Mouse (Mus musculus) forebrain, embryonic 10.5 days (tissue): ENCODE measurements around the gene Chka. TPM values are rescaled to one million over a fixed set of nuclear protein-coding genes. Genes with fewer than 3 reads are reported as not detected.

Source experiments
- DNase-seq: peaks from one replicate; pipeline ENCODE4 v3.0.0-alpha.2; 2017; ENCODE audit warnings: low spot score; ENCODE audit errors: extremely low spot score
- H3K27ac ChIP-seq: fragments of 300-500 bp; sonication (generic); 2 replicates; pipeline ENCODE4 v1.5.1; 2016; ENCODE audit warnings: mild to moderate bottlenecking
- H3K27me3 ChIP-seq: fragments of 300-500 bp; sonication (generic); 2 replicates; pipeline ENCODE4 v1.6.1; 2016; ENCODE audit warnings: mild to moderate bottlenecking; ENCODE audit not compliant: poor library complexity, severe bottlenecking
- H3K36me3 ChIP-seq: fragments of 300-500 bp; sonication (generic); replicated peaks from 2 replicates; pipeline ENCODE4 v1.6.1; 2016; ENCODE audit warnings: mild to moderate bottlenecking, moderate library complexity
- H3K4me1 ChIP-seq: fragments of 300-500 bp; sonication (generic); 2 replicates; pipeline ENCODE4 v1.6.1; 2016
- H3K4me3 ChIP-seq: fragments of 300-500 bp; sonication (generic); 2 replicates; pipeline ENCODE4 v1.5.1; 2016; ENCODE audit warnings: mild to moderate bottlenecking, moderate library complexity
- H3K9me3 ChIP-seq: fragments of 300-500 bp; sonication (generic); 2 replicates; pipeline ENCODE4 v1.6.1; 2016; ENCODE audit warnings: mild to moderate bottlenecking, moderate library complexity
- WGBS: fragments of 180-500 bp; shearing (Covaris S2); methylation state at CpG from one replicate; pipeline ENCODE4 v1.1.7; 2016; 5-methylcytosine and 5-hydroxymethylcytosine counted together
- polyA plus RNA-seq: library from polyadenylated mRNA; unstranded; fragments of >200 nt; fragmentation: Nextera tagmentation; extraction: Ambion mirVana; gene quantifications from 2 replicates; pipeline ENCODE4 v1.2.1, GENCODE M21; 2016

Gene Chka
- polyA plus RNA-seq, 1 experiment from 2014 or later, result 52.3 TPM

- no peaks in the 10 kb centered on the region for H3K27me3 ChIP-seq
- H3K27ac ChIP-seq, result no peak overlapping the region
- H3K4me3 ChIP-seq, result no peak overlapping the region
- H3K36me3 ChIP-seq, result peaks cover 8% of the 10 kb centered on the region
- peaks cover 34% of the 10 kb centered on the region for H3K4me1 ChIP-seq
- 94% methylated on average over 2 of the region's 2 CpGs for WGBS
- H3K9me3 ChIP-seq, result no peaks in the 10 kb centered on the region
- no peak for DNase-seq
These were observed 2.3 kb upstream of the Chka start for GRCm38 (mm10) chr19:3849251-3849650.

- Histone ChIP-seq H3K36me3 (peaks cover 15% of the 10 kb centered on the region), H3K9me3 (no peaks in the 10 kb centered on the region), H3K4me3 (no peak overlapping the region), H3K27ac (no peak overlapping the region), H3K27me3 (no peaks in the 10 kb centered on the region), H3K4me1 (peaks cover 39% of the 10 kb centered on the region)
- 34% methylated on average over 5 of the region's 5 CpGs for WGBS
- DNase-seq, result no peak
These were observed 1.5 kb upstream of the Chka start for GRCm38 (mm10) chr19:3850076-3850475.

- H3K36me3 ChIP-seq, result peaks cover 15% of the 10 kb centered on the region
- no peaks in the 10 kb centered on the region for H3K27me3 ChIP-seq
- H3K9me3 ChIP-seq, result no peaks in the 10 kb centered on the region
- DNase-seq, result no peak
- peaks cover 48% of the 10 kb centered on the region for H3K4me1 ChIP-seq
- peak overlapping the region; percentile 88 for H3K4me3 ChIP-seq
- WGBS, result 6% methylated on average over 19 of the region's 19 CpGs
- H3K27ac ChIP-seq, result peak overlapping the region; percentile 97
These were observed 615 bp upstream of the Chka start for GRCm38 (mm10) chr19:3850847-3851469.

GRCm38 (mm10) chr19:3851979-3852681 lies 557 bp downstream of the Chka start:
- WGBS, result under 1% methylated on average over 74 of the region's 74 CpGs
- peak overlapping the region; percentile 97 for H3K27ac ChIP-seq
- peaks cover 48% of the 10 kb centered on the region for H3K4me1 ChIP-seq
- no peaks in the 10 kb centered on the region for H3K27me3 ChIP-seq
- H3K9me3 ChIP-seq, result no peaks in the 10 kb centered on the region
- H3K4me3 ChIP-seq, result peak overlapping the region; percentile 88
- peaks cover 15% of the 10 kb centered on the region for H3K36me3 ChIP-seq
- peak; percentile 75 for DNase-seq

- Histone ChIP-seq H3K27me3 (no peaks in the 10 kb centered on the region), H3K27ac (no peak overlapping the region), H3K9me3 (no peaks in the 10 kb centered on the region), H3K36me3 (peaks cover 15% of the 10 kb centered on the region), H3K4me1 (peaks cover 48% of the 10 kb centered on the region), H3K4me3 (peak overlapping the region; percentile 88)
- WGBS, result 93% methylated on average over 10 of the region's 10 CpGs
- no peak for DNase-seq
These were observed 1.5 kb downstream of the Chka start for GRCm38 (mm10) chr19:3853121-3853520.

GRCm38 (mm10) chr19:3853891-3854290 lies 2.3 kb downstream of the Chka start:
- H3K9me3 ChIP-seq, result no peaks in the 10 kb centered on the region
- H3K27me3 ChIP-seq, result no peaks in the 10 kb centered on the region
- 93% methylated on average over 1 of the region's 1 CpGs for WGBS
- peaks cover 15% of the 10 kb centered on the region for H3K36me3 ChIP-seq
- DNase-seq, result no peak
- H3K4me3 ChIP-seq, result no peak overlapping the region
- no peak overlapping the region for H3K27ac ChIP-seq
- peaks cover 48% of the 10 kb centered on the region for H3K4me1 ChIP-seq

GRCm38 (mm10) chr19:3855091-3855490 lies 3.5 kb downstream of the Chka start:
- H3K27ac ChIP-seq, result no peak overlapping the region
- DNase-seq, result no peak
- H3K36me3 ChIP-seq, result peaks cover 18% of the 10 kb centered on the region
- WGBS, result 73% methylated on average over 6 of the region's 6 CpGs
- H3K4me1 ChIP-seq, result peaks cover 41% of the 10 kb centered on the region
- peak overlapping the region; percentile 19; the same call in 1 of the 2 replicates for H3K4me3 ChIP-seq
- no peaks in the 10 kb centered on the region for H3K27me3 ChIP-seq
- H3K9me3 ChIP-seq, result no peaks in the 10 kb centered on the region

- Histone ChIP-seq H3K4me1 (peaks cover 36% of the 10 kb centered on the region), H3K9me3 (no peaks in the 10 kb centered on the region), H3K36me3 (peaks cover 19% of the 10 kb centered on the region), H3K27ac (no peak overlapping the region), H3K27me3 (no peaks in the 10 kb centered on the region), H3K4me3 (peak overlapping the region; percentile 19; the same call in 1 of the 2 replicates)
- WGBS, result 17% methylated on average over 4 of the region's 4 CpGs
- no peak for DNase-seq
These were observed 4.0 kb downstream of the Chka start for GRCm38 (mm10) chr19:3855601-3856000.

- 82% methylated on average over 3 of the region's 3 CpGs for WGBS
- no peaks in the 10 kb centered on the region for H3K9me3 ChIP-seq
- H3K36me3 ChIP-seq, result peaks cover 30% of the 10 kb centered on the region
- no peak overlapping the region for H3K27ac ChIP-seq
- H3K4me1 ChIP-seq, result peaks cover 27% of the 10 kb centered on the region
- DNase-seq, result no peak
- no peaks in the 10 kb centered on the region for H3K27me3 ChIP-seq
- H3K4me3 ChIP-seq, result no peak overlapping the region
These were observed 5.6 kb downstream of the Chka start for GRCm38 (mm10) chr19:3857220-3857619.

GRCm38 (mm10) chr19:3862713-3863112 lies 11.1 kb downstream of the Chka start:
- Histone ChIP-seq H3K9me3 (peaks cover 14% of the 10 kb centered on the region; the same call in 1 of the 2 replicates), H3K36me3 (peaks cover 53% of the 10 kb centered on the region), H3K27me3 (no peaks in the 10 kb centered on the region), H3K27ac (no peak overlapping the region), H3K4me1 (no peaks in the 10 kb centered on the region), H3K4me3 (no peak overlapping the region)
- WGBS, result 88% methylated on average over 2 of the region's 2 CpGs
- DNase-seq, result no peak

GRCm38 (mm10) chr19:3864960-3865359 lies 13.4 kb downstream of the Chka start:
- Histone ChIP-seq H3K27me3 (no peaks in the 10 kb centered on the region), H3K36me3 (peaks cover 52% of the 10 kb centered on the region), H3K4me3 (no peak overlapping the region), H3K9me3 (peaks cover 14% of the 10 kb centered on the region; the same call in 1 of the 2 replicates), H3K27ac (no peak overlapping the region), H3K4me1 (no peaks in the 10 kb centered on the region)
- 84% methylated on average over 2 of the region's 2 CpGs for WGBS
- DNase-seq, result no peak

GRCm38 (mm10) chr19:3868290-3868689 lies 16.7 kb downstream of the Chka start:
- no peaks in the 10 kb centered on the region; the same call in 1 of the 2 replicates for H3K4me1 ChIP-seq
- no peaks in the 10 kb centered on the region for H3K27me3 ChIP-seq
- WGBS, result 89% methylated on average over 1 of the region's 1 CpGs
- no peak for DNase-seq
- H3K9me3 ChIP-seq, result peaks cover 14% of the 10 kb centered on the region; the same call in 1 of the 2 replicates
- no peak overlapping the region for H3K27ac ChIP-seq
- H3K4me3 ChIP-seq, result no peak overlapping the region
- peaks cover 41% of the 10 kb centered on the region for H3K36me3 ChIP-seq

GRCm38 (mm10) chr19:3871468-3871867 lies 19.9 kb downstream of the Chka start:
- no peak overlapping the region for H3K4me3 ChIP-seq
- no peak for DNase-seq
- no peaks in the 10 kb centered on the region for H3K27me3 ChIP-seq
- H3K4me1 ChIP-seq, result no peaks in the 10 kb centered on the region; the same call in 1 of the 2 replicates
- H3K9me3 ChIP-seq, result peaks cover 5% of the 10 kb centered on the region; the same call in 1 of the 2 replicates
- peaks cover 24% of the 10 kb centered on the region for H3K36me3 ChIP-seq
- H3K27ac ChIP-seq, result no peak overlapping the region
